Mouse (Mus musculus) mature B cell (primary cell): ENCODE results near the gene Gm49392.
"Not testable (repeated sequence)": the region's sequence is repeated elsewhere in the genome, so short reads cannot be mapped to it uniquely, and the experiment has no call there.

Experiments
- in situ Hi-C: fragments of 300-500 bp; cut with MboI; formaldehyde crosslinking; loops from 2 replicates; pipeline ENCODE4 v1.14.3; 2019

Gene Gm49392

DNA sequence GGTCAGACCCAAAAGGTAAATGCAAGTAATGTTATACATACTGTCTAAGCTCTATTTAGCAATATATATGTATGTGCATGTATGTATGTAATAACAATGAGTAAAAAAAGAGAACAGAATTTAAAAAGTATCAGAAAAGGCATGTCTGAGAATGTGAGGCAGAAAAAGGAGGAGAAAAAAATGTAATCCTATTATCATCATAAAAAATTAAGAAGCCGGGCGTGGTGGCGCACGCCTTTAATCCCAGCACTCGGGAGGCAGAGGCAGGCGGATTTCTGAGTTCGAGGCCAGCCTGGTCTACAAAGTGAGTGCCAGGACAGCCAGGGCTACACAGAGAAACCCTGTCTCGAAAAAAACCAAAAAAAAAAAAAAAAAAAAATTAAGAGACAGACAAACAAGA, at the start of gene Gm49392:
TSS of gene Gm49392 (minus strand) at position 101 of the 400 bp plus-strand sequence.
- in situ Hi-C loops = not testable (repeated sequence)

DNA sequence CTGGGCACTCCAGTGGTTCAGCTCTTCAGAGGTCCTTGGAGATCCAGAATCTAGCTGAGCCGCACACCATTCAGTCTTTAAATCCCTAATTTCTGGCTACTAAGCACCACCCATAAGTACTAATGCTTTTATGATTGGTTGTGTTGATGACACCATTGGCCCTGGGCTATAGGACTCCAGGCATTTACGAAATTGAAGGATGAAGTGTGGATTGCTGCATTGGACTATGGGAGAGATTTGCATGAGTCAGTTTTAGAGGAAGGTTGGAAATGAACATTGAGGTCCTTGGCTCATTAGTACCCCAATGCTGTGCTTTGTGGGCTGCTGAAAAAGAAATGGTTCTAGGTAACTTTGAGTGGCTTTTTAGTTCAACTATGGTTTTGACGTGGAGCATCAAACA, 45.2 kb upstream of the Gm49392 start, which contains the start of gene Tpbpa:
TSS of gene Tpbpa (minus strand) at position 101 of the 400 bp plus-strand sequence.
- in situ Hi-C loops = not testable (repeated sequence)

GRCm38 (mm10) chr13:60936500-60936901, 39.8 kb upstream of the Gm49392 start, which contains the start of the genes Gm49391 and Ctla2a:
Gene Gm49391, minus strand, starts transcription at chr13:60936571.
Gene Ctla2a, minus strand, starts transcription at chr13:60936625.
- in situ Hi-C loops = no loop called here

- in situ Hi-C loops = not testable (repeated sequence)
Measured at GRCm38 (mm10) chr13:60935490-60935889, 38.8 kb upstream of the Gm49392 start, which contains the start of gene Gm49393. Gene Gm49393, minus strand, starts transcription at chr13:60935590.

DNA sequence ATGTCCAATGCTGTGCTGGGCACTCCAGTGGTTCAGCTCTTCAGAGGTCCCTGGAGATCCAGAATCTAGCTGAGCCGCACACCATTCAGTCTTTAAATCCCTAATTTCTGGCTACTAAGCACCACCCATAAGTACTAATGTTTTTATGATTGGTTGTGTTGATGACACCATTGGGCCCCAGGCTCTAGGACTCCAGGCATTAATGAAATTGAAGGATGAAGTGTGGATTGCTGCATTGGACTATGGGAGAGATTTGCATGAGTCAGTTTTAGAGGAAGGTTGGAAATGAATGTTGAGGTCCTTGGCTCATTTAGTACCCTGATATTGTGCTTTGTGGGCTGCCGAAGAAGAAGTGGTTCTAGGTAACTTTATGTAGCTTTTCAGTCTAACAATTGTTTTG, 8.1 kb upstream of the Gm49392 start, which contains the start of gene Tpbpb:
TSS of gene Tpbpb (minus strand) at position 101 of the 400 bp plus-strand sequence.
- in situ Hi-C loops = not testable (repeated sequence)

DNA sequence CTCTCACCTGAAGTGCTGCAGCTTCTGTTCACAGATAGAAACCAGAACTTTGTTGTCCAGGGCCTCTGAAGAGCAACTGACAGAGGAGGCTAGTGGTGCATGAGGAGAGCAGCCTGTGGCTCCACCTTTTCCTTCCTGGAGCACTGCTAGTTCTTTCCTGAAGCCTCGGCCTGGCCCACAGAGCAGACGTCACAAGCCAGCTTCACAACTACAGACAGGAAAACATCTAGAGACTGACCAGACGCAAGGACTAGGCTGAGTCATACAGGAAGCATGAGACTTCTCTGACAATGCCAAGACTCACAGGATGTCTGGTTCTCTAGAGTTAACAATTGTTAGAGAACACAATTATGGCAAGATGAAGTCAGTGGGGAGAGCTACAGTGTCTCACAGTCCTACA, 634 bp upstream of the Gm49392 start, which contains the start of gene Ctla2b:
TSS of gene Ctla2b (minus strand) at position 120 of the 400 bp plus-strand sequence.
- in situ Hi-C loops = no loop called here

DNA sequence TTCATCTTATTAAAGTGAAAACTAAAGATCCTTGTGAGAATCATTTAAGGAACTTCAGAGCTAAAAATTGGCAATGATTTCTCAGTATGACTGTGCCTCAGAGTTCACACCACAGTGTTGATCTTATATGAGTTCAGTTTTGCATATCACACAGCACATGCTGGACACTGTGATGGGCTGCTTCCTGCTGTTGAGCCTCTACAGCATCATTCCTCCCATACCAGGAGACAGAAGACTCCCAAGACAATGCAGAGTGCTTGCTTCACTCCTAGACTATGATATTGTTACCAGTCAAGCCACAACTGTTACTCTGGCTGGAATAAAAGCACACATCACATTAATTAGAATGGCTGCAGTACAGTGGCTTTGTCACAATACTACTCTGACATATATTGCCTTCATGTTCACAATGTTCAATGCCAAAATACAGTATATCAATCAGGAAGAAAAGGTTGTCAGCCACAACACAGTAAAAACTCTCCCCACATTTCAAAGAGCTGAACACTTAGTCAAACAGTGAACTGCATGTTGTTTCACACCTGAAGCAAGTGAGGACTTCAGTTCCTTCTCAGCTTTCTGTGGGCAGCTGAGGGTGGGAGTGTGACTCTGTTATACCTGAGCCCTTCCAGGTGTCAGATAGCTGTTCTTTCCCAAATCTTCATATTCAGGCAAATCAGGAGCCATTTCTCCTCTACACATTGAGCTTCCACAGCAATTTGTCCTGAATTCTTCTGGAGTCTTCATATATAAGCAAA, 1.1 kb downstream of the Gm49392 start:
- in situ Hi-C loops = no loop called here

- in situ Hi-C loops = no loop called here
Measured at GRCm38 (mm10) chr13:60892301-60892700, 4.4 kb downstream of the Gm49392 start.

GRCm38 (mm10) chr13:60864281-60864680, 32.4 kb downstream of the Gm49392 start, which contains the start of gene 4930486L24Rik:
Gene 4930486L24Rik, minus strand, starts transcription at chr13:60864475.
- in situ Hi-C loops = no loop called here

GRCm38 (mm10) chr13:60848241-60849120, 48.2 kb downstream of the Gm49392 start:
- in situ Hi-C loops = no loop called here

DNA sequence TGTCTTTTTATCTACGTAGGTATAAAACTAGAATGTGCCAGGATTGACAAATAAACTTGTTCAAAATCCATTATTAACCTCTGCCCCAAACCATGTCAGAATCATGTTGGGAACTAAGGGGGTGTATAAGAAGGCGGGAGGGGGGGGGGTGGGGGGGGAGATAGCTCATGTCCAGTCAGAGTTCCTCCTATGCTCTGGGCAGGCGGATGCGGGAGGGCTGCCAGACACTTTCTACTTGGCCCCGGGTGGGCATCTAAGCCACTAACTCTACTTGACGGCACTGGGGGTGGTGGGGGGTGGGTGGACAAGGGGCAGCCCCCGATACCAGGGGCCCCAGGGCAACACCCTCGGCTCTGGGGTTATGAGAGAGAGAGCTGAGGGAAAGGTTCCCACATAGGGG, 53.5 kb downstream of the Gm49392 start:
- in situ Hi-C loops = no loop called here

- in situ Hi-C loops = no loop called here
Measured at GRCm38 (mm10) chr13:60842703-60843102, 54.0 kb downstream of the Gm49392 start.

DNA sequence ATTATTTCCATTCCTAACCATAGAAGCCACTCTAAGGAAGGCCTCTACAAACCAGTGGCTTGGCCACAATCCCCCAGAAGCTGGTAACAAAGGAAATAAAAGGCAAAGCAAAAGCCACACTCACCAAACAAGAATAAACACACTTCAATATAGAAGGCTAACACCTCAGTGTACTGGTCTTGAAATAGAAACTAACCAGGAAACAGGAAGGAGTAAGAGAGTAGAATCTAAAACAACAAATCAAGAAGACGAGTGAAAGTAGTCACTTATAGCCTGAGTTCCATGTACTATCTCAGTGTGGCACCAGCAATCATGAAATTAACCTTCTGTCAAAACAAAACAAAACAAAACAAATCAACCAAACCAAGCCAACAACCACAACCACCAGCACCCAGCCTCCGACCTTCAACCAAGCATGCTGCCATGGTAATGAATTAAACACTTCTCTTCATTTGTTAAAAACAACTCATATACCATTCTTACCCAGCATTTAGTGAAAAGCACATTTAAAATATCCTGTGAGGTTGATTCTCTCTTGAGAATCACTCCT, 57.3 kb downstream of the Gm49392 start:
- in situ Hi-C loops = no loop called here

DNA sequence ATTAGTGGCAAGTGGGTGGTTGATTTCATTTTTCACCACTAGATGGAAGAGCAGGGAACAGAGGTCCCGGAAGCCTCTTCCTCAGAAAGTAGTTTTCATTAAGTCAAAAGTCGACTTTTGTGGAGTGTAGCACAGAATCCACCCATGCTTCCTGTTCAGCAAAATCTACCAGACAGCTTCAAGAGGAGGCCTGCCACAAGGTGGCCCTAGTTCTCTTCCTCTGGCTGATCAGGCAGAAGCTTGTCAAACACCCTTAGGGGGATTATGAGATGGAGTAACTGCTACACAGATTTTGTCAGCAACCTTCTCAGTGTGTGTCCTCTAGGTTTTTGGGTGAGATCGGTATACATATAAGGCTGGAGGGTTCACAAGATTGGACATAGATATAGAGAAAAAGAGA, 70.6 kb downstream of the Gm49392 start:
- in situ Hi-C loops = no loop called here

DNA sequence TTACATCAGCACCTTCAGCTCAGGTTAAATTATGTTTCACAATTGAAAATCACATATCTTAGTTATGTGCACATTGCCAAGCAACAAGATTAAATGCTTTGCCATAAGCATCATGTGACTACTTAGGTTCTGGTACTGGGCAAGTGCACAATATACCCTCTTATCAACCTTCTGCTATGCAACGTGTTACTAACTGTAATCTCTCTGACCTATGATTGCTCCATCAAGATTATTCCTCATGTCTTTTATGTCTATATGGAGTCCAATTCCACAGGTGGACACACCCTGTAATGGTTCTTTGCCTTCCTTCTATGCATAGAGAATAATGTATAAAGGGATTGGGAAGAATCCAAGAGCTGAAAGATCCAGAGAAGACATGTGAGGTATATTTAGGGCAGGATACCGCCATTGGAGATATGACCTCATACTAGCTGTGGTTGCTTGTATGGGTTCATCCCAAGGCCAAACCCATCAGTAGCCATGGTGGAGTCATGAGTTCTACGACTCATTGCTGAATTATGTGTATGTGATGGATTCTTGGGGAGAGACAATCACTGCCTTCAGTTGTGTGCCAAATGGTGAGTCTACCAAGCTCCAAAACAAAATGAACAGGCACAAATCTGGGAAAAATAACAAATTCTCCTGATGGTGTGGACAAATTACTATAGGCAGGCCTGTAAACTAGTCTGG, 76.1 kb downstream of the Gm49392 start:
- in situ Hi-C loops = no loop called here

GRCm38 (mm10) chr13:60819469-60819868, 77.2 kb downstream of the Gm49392 start:
- in situ Hi-C loops = no loop called here

DNA sequence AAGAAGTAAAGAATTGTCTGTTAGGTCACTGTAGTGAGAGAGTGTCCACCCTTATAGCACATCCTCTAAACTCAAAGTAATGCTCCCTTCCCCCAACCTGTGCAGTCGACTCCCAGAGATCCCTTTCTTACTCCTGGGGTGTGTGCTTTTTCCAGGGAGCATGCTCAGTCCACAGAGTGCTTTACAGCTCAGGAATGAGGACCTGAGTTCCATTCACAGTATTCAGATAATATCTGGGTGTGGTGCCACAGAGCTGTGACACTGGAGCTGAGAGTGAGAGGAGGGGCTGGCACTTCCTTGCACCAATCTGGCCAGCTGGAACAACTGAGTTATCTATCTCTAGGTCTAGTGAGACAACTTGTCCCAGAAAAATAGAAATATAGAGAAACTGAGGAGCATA, 83.0 kb downstream of the Gm49392 start:
- in situ Hi-C loops = no loop called here

GRCm38 (mm10) chr13:60812768-60813167, 83.9 kb downstream of the Gm49392 start:
- in situ Hi-C loops = no loop called here

- in situ Hi-C loops = no loop called here
Measured at GRCm38 (mm10) chr13:60809690-60810089, 87.0 kb downstream of the Gm49392 start.

- in situ Hi-C loops = no loop called here
Measured at GRCm38 (mm10) chr13:60802749-60803148, 93.9 kb downstream of the Gm49392 start, which contains the start of gene Ctsll3. Gene Ctsll3, minus strand, starts transcription at chr13:60802849.
